18 mouse cellular contexts compared by ENCODE assay signal in the genomic region with DNA sequence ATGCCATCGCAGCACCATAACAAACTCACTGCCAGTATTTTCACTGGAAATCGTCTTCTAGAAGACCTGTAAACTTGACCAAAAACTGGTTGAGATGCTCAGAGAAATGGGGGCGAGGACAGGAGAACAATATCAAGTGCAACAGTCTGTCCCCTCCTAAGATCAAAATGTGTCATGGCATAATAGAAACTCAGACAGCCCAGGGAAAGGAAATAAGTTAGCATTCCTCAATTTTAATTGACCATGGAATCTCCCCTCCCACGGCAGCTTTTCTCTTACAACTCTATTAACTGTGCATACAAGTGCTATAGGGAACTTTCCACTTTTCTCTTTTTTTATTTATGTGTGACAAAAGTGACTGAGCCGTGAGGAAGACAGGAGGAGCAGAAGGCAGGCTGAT.
"Had no signal": no experiment of that assay in that cellular context is flagged by ENCODE, and none has a peak within 500 bp of the region (broad histone marks: within the 10 kb centered on the region; RNA-seq: fewer than 3 reads in every experiment).

No protein-coding gene starts in this region.

- H3K27me3 ChIP-seq: hindbrain, embryonic 15.5 days; limb, embryonic 12.5 days; limb, embryonic 15.5 days; midbrain, embryonic 13.5 days; stomach, embryonic 15.5 days had no signal

- H3K4me1 ChIP-seq: stomach, embryonic 15.5 days had no signal

- DNase-seq: layer of hippocampus, postnatal 36 days; left cerebral cortex, postnatal 4 days; liver, postnatal 0 days; lung, embryonic 14.5 days; retina, postnatal 1 day; right cerebral cortex, postnatal 25 days; spleen, adult 18-20 months; thymus, postnatal 25 days had no signal

- H3K4me2 ChIP-seq: hindbrain, embryonic 15.5 days; limb, embryonic 12.5 days; limb, embryonic 15.5 days; liver, embryonic 11.5 days; lung, embryonic 14.5 days; midbrain, embryonic 13.5 days; stomach, embryonic 15.5 days had no signal

- ATAC-seq: intestine, postnatal 0 days; liver, postnatal 0 days; lung, postnatal 0 days; midbrain, embryonic 13.5 days had no signal

- H3K27ac ChIP-seq: hindbrain, embryonic 15.5 days; limb, embryonic 12.5 days; limb, embryonic 15.5 days; liver, embryonic 14.5 days; macrophage; midbrain, embryonic 13.5 days; stomach, embryonic 15.5 days had no signal

- H3K9ac ChIP-seq: hindbrain, embryonic 15.5 days; limb, embryonic 12.5 days; limb, embryonic 15.5 days; liver, embryonic 14.5 days; liver, postnatal 0 days; lung, embryonic 14.5 days; midbrain, embryonic 13.5 days; stomach, embryonic 15.5 days had no signal

- H3K36me3 ChIP-seq: hindbrain, embryonic 15.5 days had no signal

- H3K9me3 ChIP-seq: hindbrain, embryonic 15.5 days; limb, embryonic 12.5 days; limb, embryonic 15.5 days; midbrain, embryonic 13.5 days; stomach, embryonic 15.5 days had no signal

- H3K4me3 ChIP-seq: hindbrain, embryonic 15.5 days; limb, embryonic 12.5 days; limb, embryonic 15.5 days; midbrain, embryonic 13.5 days; stomach, embryonic 15.5 days had no signal
